Mouse (Mus musculus): Measurements from ENCODE around the gene Acat3. TPM values are rescaled to one million over a fixed set of nuclear protein-coding genes. Genes with fewer than 3 reads are reported as not detected.

Gene Acat3
- total RNA-seq, 2 experiments from 2014 or later = 0.51 TPM; not detected in 1

DNA sequence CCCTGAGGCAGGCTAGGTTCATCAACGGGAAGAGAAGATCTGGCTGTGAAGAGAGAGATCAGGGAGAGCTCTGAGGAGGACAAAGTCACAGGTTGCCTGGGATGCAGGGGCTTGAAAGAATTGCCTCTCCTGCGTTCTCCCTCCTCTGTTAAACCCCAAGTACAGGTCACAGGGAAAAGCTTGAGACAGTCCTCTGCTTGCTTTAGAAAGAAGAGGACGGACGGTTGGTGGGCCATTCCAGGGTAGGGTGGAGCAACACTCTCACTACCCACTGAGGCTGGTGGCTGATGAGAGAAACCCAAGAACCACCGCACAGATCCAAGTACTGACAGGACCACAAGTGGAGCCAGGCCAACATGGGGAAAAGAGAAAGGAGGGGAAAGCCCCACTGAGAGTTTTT is 64.7 kb downstream of the Acat3 start, which contains the start of gene Mrgprh:
Gene Mrgprh, plus strand, starts transcription at position 301 of the 400 bp plus-strand sequence.
- ATAC-seq (ENCODE audit: poor library complexity, severe bottlenecking) = no peak

Other genes with a start within 250 kb of the Acat3 start
- 0.69 and 1.9 TPM in 2 replicates for gene Igf2r, start 170.9 kb downstream of the Acat3 start, total RNA-seq (2015)
- 3.7 and 5.7 TPM in 2 replicates for gene Igf2r, start 170.9 kb downstream of the Acat3 start, total RNA-seq (2017)
- not detected in 2 replicates for gene Mas1, start 72.5 kb downstream of the Acat3 start, total RNA-seq (2015)
- gene Mas1, start 72.5 kb downstream of the Acat3 start, total RNA-seq (2017) = not detected in 2 replicates
- not detected in 2 replicates for gene Mrgprh, start 64.6 kb downstream of the Acat3 start, total RNA-seq (2015)
- gene Mrgprh, start 64.6 kb downstream of the Acat3 start, total RNA-seq (2017) = not detected in 2 replicates
- gene Pnldc1, start 30.4 kb downstream of the Acat3 start, total RNA-seq (2015) = 1.4 TPM in 1 of 2 replicates, not detected in the other
- 0.11 TPM in 1 of 2 replicates, not detected in the other for gene Pnldc1, start 30.4 kb downstream of the Acat3 start, total RNA-seq (2017)
- gene Tcp1, start 24.9 kb downstream of the Acat3 start, total RNA-seq (2015) = 233 and 244 TPM in 2 replicates
- gene Tcp1, start 24.9 kb downstream of the Acat3 start, total RNA-seq (2017) = 370 and 389 TPM in 2 replicates
- gene Mrpl18, start 24.3 kb downstream of the Acat3 start, total RNA-seq (2015) = 112 and 131 TPM in 2 replicates
- 122 and 163 TPM in 2 replicates for gene Mrpl18, start 24.3 kb downstream of the Acat3 start, total RNA-seq (2017)
- 7.6 and 9.0 TPM in 2 replicates for gene Acat2, start 20.1 kb upstream of the Acat3 start, total RNA-seq (2015)
- gene Acat2, start 20.1 kb upstream of the Acat3 start, total RNA-seq (2017) = 9.1 and 9.8 TPM in 2 replicates
- gene Wtap, start 53.6 kb upstream of the Acat3 start, total RNA-seq (2015) = 114 and 116 TPM in 2 replicates
- 246 and 306 TPM in 2 replicates for gene Wtap, start 53.6 kb upstream of the Acat3 start, total RNA-seq (2017)
- 57.6 and 73.8 TPM in 2 replicates for gene Sod2, start 66.2 kb upstream of the Acat3 start, total RNA-seq (2015)
- gene Sod2, start 66.2 kb upstream of the Acat3 start, total RNA-seq (2017) = 23.3 and 40.3 TPM in 2 replicates
- not detected in 2 replicates for gene Gpr31b, start 111.7 kb upstream of the Acat3 start, total RNA-seq (2015)
- gene Gpr31b, start 111.7 kb upstream of the Acat3 start, total RNA-seq (2017) = 0.81 TPM in 1 of 2 replicates, not detected in the other
- 0.04 TPM in 1 of 2 replicates, not detected in the other for gene Tcp10b, start 120.5 kb upstream of the Acat3 start, total RNA-seq (2015)
- not detected in 2 replicates for gene Tcp10b, start 120.5 kb upstream of the Acat3 start, total RNA-seq (2017)
- not detected in 2 replicates for gene Unc93a, start 191.2 kb upstream of the Acat3 start, total RNA-seq (2015)
- gene Unc93a, start 191.2 kb upstream of the Acat3 start, total RNA-seq (2017) = 0.29 TPM in 1 of 2 replicates, not detected in the other

Measured in megakaryocyte, adult 5-6 weeks (primary cell).